ENCODE assay signal across 14 mouse cellular contexts in genomic region chr2:33719339-33720066, GRCm38 (mm10).
DNase-seq lines count a peak whose midpoint lies in the region; ATAC-seq lines count a peak whose summit lies in the region.
"Had no signal": no experiment of that assay in that cellular context is flagged by ENCODE, and none has a peak within 500 bp of the region (broad histone marks: within the 10 kb centered on the region; RNA-seq: fewer than 3 reads in every experiment).

No protein-coding gene starts in this region.

- no peaks in the 10 kb centered on the region for H3K9me3 ChIP-seq in kidney, embryonic 16.5 days (ENCODE audit: low read length)
- H3K9me3 ChIP-seq in embryonic facial prominence, embryonic 10.5 days, result no peaks in the 10 kb centered on the region
- no peaks in the 10 kb centered on the region for H3K9me3 ChIP-seq in limb, embryonic 11.5 days (ENCODE audit: control insufficient read depth, low read length)
- H3K9me3 ChIP-seq: heart, embryonic 15.5 days; kidney, embryonic 15.5 days had no signal

- peaks cover 37% of the 10 kb centered on the region for H3K27me3 ChIP-seq in kidney, embryonic 16.5 days (ENCODE audit: insufficient read depth, low read length)
- H3K27me3 ChIP-seq in embryonic facial prominence, embryonic 10.5 days (replicated peaks; ENCODE audit: low read depth, poor library complexity, severe bottlenecking), result peaks cover 58% of the 10 kb centered on the region
- 0 out of 2 replicates have a peak, but pooled peaks cover 2% of the 10 kb centered on the region for H3K27me3 ChIP-seq in limb, embryonic 11.5 days (ENCODE audit: control insufficient read depth, insufficient read depth, low read length)

- no peak overlapping the region for H3K4me2 ChIP-seq in kidney, embryonic 16.5 days (replicated peaks; ENCODE audit: low read depth, low read length)
- H3K4me2 ChIP-seq in limb, embryonic 11.5 days (ENCODE audit: low read depth, severe bottlenecking), result peak overlapping the region; percentile 58
- H3K4me2 ChIP-seq: heart, embryonic 15.5 days; kidney, embryonic 15.5 days had no signal

- H3K9ac ChIP-seq in kidney, embryonic 16.5 days (replicated peaks; ENCODE audit: low read length), result no peak overlapping the region
- no peak overlapping the region for H3K9ac ChIP-seq in limb, embryonic 11.5 days (ENCODE audit: low read length)
- H3K9ac ChIP-seq: heart, embryonic 15.5 days; kidney, embryonic 15.5 days had no signal

- WGBS in kidney, embryonic 16.5 days, result 30% methylated on average over 12 of the region's 12 CpGs
- 42% methylated on average over 12 of the region's 12 CpGs for WGBS in embryonic facial prominence, embryonic 10.5 days
- 10% methylated on average over 12 of the region's 12 CpGs for WGBS in limb, embryonic 11.5 days

- ATAC-seq in kidney, embryonic 16.5 days (ENCODE audit: low FRiP score, low TSS enrichment), result 0 out of 2 replicates have a peak, but pooled peaks have one; percentile 46
- no peak for ATAC-seq in limb, embryonic 11.5 days (ENCODE audit: insufficient number of reproducible peaks, low FRiP score, low TSS enrichment, low read depth)

- no peaks in the 10 kb centered on the region for H3K36me3 ChIP-seq in kidney, embryonic 16.5 days (ENCODE audit: insufficient read depth, low read length)
- H3K36me3 ChIP-seq in embryonic facial prominence, embryonic 10.5 days (replicated peaks), result no peaks in the 10 kb centered on the region
- H3K36me3 ChIP-seq in limb, embryonic 11.5 days (ENCODE audit: control insufficient read depth, insufficient read depth, low read length), result no peaks in the 10 kb centered on the region
- H3K36me3 ChIP-seq: heart, embryonic 15.5 days; kidney, embryonic 15.5 days had no signal

- no peak overlapping the region for H3K4me3 ChIP-seq in kidney, embryonic 16.5 days (ENCODE audit: low read length)
- H3K4me3 ChIP-seq in embryonic facial prominence, embryonic 10.5 days, result no peak overlapping the region
- H3K4me3 ChIP-seq in limb, embryonic 11.5 days (ENCODE audit: low read depth, low read length), result no peak overlapping the region
- H3K4me3 ChIP-seq: heart, embryonic 15.5 days; kidney, embryonic 15.5 days; left cerebral cortex, adult 2 months had no signal

- H3K4me1 ChIP-seq in kidney, embryonic 16.5 days (ENCODE audit: insufficient read depth, low read length), result peaks cover 19% of the 10 kb centered on the region
- peaks cover 58% of the 10 kb centered on the region for H3K4me1 ChIP-seq in embryonic facial prominence, embryonic 10.5 days
- peaks cover 55% of the 10 kb centered on the region for H3K4me1 ChIP-seq in limb, embryonic 11.5 days (ENCODE audit: control insufficient read depth, insufficient read depth, low read length)

- no peak overlapping the region for H3K27ac ChIP-seq in kidney, embryonic 16.5 days (ENCODE audit: low read length)
- peak overlapping the region; percentile 19 for H3K27ac ChIP-seq in embryonic facial prominence, embryonic 10.5 days (replicated peaks)
- H3K27ac ChIP-seq in limb, embryonic 11.5 days (replicated peaks; ENCODE audit: low read depth, low read length), result peak overlapping the region; percentile 67
- H3K27ac ChIP-seq: heart, embryonic 15.5 days; kidney, embryonic 15.5 days; left cerebral cortex, adult 2 months; macrophage had no signal

- peak; percentile 41 for DNase-seq in embryo, embryonic 11 days
- no peak for DNase-seq in embryo, embryonic 9.5 days (ENCODE audit: extremely low spot score)
- DNase-seq in kidney, adult 8-10 months, result no peak
- DNase-seq in embryonic facial prominence, embryonic 10.5 days (ENCODE audit: low spot score), result no peak
- DNase-seq in limb, embryonic 11.5 days (ENCODE audit: low spot score), result peak; percentile 65
- DNase-seq in ovary, postnatal 36 days (ENCODE audit: low spot score), result no peak
- no peak for DNase-seq in thymus, postnatal 10 days (ENCODE audit: low spot score in 2 of 2)
- DNase-seq: heart, adult 18-20 months; lung, adult 18-20 months had no signal

Comparison
In these comparisons a context has a peak if more than half of its experiments do, and no peak if none do; other contexts are left out.
1. DNase-seq: peak in embryo, embryonic 11 days (single experiment) and limb, embryonic 11.5 days (single experiment); none in embryo, embryonic 9.5 days (single experiment), kidney, adult 8-10 months (0 of 2), embryonic facial prominence, embryonic 10.5 days (single experiment), ovary, postnatal 36 days (single experiment) and thymus, postnatal 10 days (0 of 2).